Mouse (Mus musculus): ENCODE data around the gene 1520401A03Rik. TPM values are rescaled to one million over a fixed set of nuclear protein-coding genes. Genes with fewer than 3 reads are reported as not detected.

Gene 1520401A03Rik
- polyA plus RNA-seq, 1 experiment, result not detected

DNA sequence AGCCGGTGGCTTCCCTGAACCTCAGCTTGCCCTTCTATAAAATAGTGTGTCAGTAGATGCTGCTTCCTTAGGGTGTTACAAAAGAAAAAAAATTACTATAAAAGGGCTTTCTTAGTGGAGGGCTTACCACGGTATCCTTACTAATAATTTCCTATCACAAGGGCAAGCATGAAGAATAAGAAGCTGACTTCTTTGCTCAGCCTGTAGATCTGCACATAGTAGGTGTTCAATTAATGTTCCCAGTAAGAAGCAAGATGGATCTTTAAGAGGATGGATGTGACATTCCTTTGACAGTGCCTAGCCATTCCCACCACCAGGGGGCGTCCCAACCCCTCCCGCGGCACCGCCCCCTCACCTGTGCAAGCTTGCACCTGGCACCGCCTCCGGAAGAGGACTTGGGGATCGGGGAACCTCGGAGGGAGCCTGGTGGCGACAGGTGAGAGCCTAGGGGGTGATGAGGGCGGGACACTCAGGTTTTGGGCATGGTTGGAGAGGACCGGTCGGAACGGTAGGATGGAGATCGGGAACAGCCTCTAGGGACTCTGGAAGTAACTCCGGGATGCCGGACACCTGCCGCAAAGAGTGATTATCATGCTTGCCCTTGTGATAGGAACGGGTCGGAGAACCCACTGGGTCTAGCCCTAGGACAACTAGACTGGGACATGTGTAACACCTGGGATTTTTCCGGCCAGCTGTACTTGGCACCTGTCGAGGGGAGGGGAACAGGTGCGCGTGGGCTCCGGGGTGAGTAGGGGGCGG lies 62.3 kb downstream of the 1520401A03Rik start, which contains the start of gene Bicdl2:
TSS of gene Bicdl2 (plus strand) at position 390 of the 759 bp plus-strand sequence.
- TF ChIP-seq POLR2A (IDR thresholded peaks at IDR 0.05; ENCODE audit: borderline replicate concordance, low read depth, low read length), result no peak
- TF ChIP-seq CTCF (IDR thresholded peaks at IDR 0.05; ENCODE audit: low read depth, low read length), result peak; percentile 91
- Histone ChIP-seq H3K27ac (ENCODE audit: insufficient read depth, low read depth, low read length) (no peak within 1 kb of the TSS), H3K4me3 (ENCODE audit: insufficient read depth, low read length) (0 out of 2 replicates have a peak within 1 kb of the TSS, but pooled peaks have one; percentile 6), H3K4me1 (ENCODE audit: control insufficient read depth, insufficient read depth, low read length) (0 out of 2 replicates have a peak, but pooled peaks cover 3% of the 10 kb centered on the region)

GRCm38 (mm10) chr17:23658450-23658849 lies 64.1 kb downstream of the 1520401A03Rik start:
- Histone ChIP-seq H3K4me1 (ENCODE audit: control insufficient read depth, insufficient read depth, low read length) (peaks cover 12% of the 10 kb centered on the region), H3K4me3 (ENCODE audit: insufficient read depth, low read length) (no peak overlapping the region), H3K27ac (ENCODE audit: insufficient read depth, low read depth, low read length) (no peak overlapping the region)
- TF ChIP-seq CTCF (IDR thresholded peaks at IDR 0.05; ENCODE audit: low read depth, low read length), result no peak
- TF ChIP-seq POLR2A (IDR thresholded peaks at IDR 0.05; ENCODE audit: borderline replicate concordance, low read depth, low read length), result no peak

Other genes with a start within 250 kb of the 1520401A03Rik start
- gene Vmn2r117, start 243.1 kb downstream of the 1520401A03Rik start, polyA plus RNA-seq (2012; ENCODE audit: insufficient read depth, insufficient read length, missing spikeins), result not detected in 2 replicates
- gene Zfp213, start 158.5 kb downstream of the 1520401A03Rik start, polyA plus RNA-seq (2012; ENCODE audit: insufficient read depth, insufficient read length, missing spikeins), result 2.6 and 4.1 TPM in 2 replicates
- 1.2 and 1.3 TPM in 2 replicates for gene Zfp13, start 123.3 kb downstream of the 1520401A03Rik start, polyA plus RNA-seq (2012; ENCODE audit: insufficient read depth, insufficient read length, missing spikeins)
- not detected in 2 replicates for gene Zscan10, start 121.9 kb downstream of the 1520401A03Rik start, polyA plus RNA-seq (2012; ENCODE audit: insufficient read depth, insufficient read length, missing spikeins)
- gene Mmp25, start 77.5 kb downstream of the 1520401A03Rik start, polyA plus RNA-seq (2012; ENCODE audit: insufficient read depth, insufficient read length, missing spikeins), result 0.38 and 0.41 TPM in 2 replicates
- not detected in 2 replicates for gene Bicdl2, start 62.3 kb downstream of the 1520401A03Rik start, polyA plus RNA-seq (2012; ENCODE audit: insufficient read depth, insufficient read length, missing spikeins)
- 101 and 118 TPM in 2 replicates for gene Hcfc1r1, start 49.2 kb downstream of the 1520401A03Rik start, polyA plus RNA-seq (2012; ENCODE audit: insufficient read depth, insufficient read length, missing spikeins)
- gene Thoc6, start 48.9 kb downstream of the 1520401A03Rik start, polyA plus RNA-seq (2012; ENCODE audit: insufficient read depth, insufficient read length, missing spikeins), result 20.9 and 23.4 TPM in 2 replicates
- gene Tnfrsf12a, start 45.3 kb downstream of the 1520401A03Rik start, polyA plus RNA-seq (2012; ENCODE audit: insufficient read depth, insufficient read length, missing spikeins), result 4.9 and 5.6 TPM in 2 replicates
- gene Cldn6, start 43.5 kb downstream of the 1520401A03Rik start, polyA plus RNA-seq (2012; ENCODE audit: insufficient read depth, insufficient read length, missing spikeins), result not detected in 2 replicates
- not detected in 2 replicates for gene Cldn9, start 38.8 kb downstream of the 1520401A03Rik start, polyA plus RNA-seq (2012; ENCODE audit: insufficient read depth, insufficient read length, missing spikeins)
- gene Pkmyt1, start 3.6 kb upstream of the 1520401A03Rik start, polyA plus RNA-seq (2012; ENCODE audit: insufficient read depth, insufficient read length, missing spikeins), result 17.3 and 20.1 TPM in 2 replicates
- 13.9 TPM in 2 replicates for gene Paqr4, start 18.1 kb upstream of the 1520401A03Rik start, polyA plus RNA-seq (2012; ENCODE audit: insufficient read depth, insufficient read length, missing spikeins)
- gene Kremen2, start 23.1 kb upstream of the 1520401A03Rik start, polyA plus RNA-seq (2012; ENCODE audit: insufficient read depth, insufficient read length, missing spikeins), result not detected in 2 replicates
- gene Flywch1, start 48.8 kb upstream of the 1520401A03Rik start, polyA plus RNA-seq (2012; ENCODE audit: insufficient read depth, insufficient read length, missing spikeins), result 20.4 and 21.3 TPM in 2 replicates
- 1.6 and 1.8 TPM in 2 replicates for gene Flywch2, start 63.3 kb upstream of the 1520401A03Rik start, polyA plus RNA-seq (2012; ENCODE audit: insufficient read depth, insufficient read length, missing spikeins)
- gene Srrm2, start 67.7 kb upstream of the 1520401A03Rik start, polyA plus RNA-seq (2012; ENCODE audit: insufficient read depth, insufficient read length, missing spikeins), result 502 and 543 TPM in 2 replicates
- gene Elob, start 106.4 kb upstream of the 1520401A03Rik start, polyA plus RNA-seq (2012; ENCODE audit: insufficient read depth, insufficient read length, missing spikeins), result 240 and 243 TPM in 2 replicates
- not detected in 2 replicates for gene Prss33, start 113.3 kb upstream of the 1520401A03Rik start, polyA plus RNA-seq (2012; ENCODE audit: insufficient read depth, insufficient read length, missing spikeins)
- gene Prss32, start 121.1 kb upstream of the 1520401A03Rik start, polyA plus RNA-seq (2012; ENCODE audit: insufficient read depth, insufficient read length, missing spikeins), result not detected in 2 replicates
- not detected in 2 replicates for gene Prss41, start 121.4 kb upstream of the 1520401A03Rik start, polyA plus RNA-seq (2012; ENCODE audit: insufficient read depth, insufficient read length, missing spikeins)
- not detected in 2 replicates for gene Prss21, start 145.3 kb upstream of the 1520401A03Rik start, polyA plus RNA-seq (2012; ENCODE audit: insufficient read depth, insufficient read length, missing spikeins)
- not detected in 2 replicates for gene Dcpp1, start 158.1 kb upstream of the 1520401A03Rik start, polyA plus RNA-seq (2012; ENCODE audit: insufficient read depth, insufficient read length, missing spikeins)
- not detected in 2 replicates for gene Dcpp2, start 158.1 kb upstream of the 1520401A03Rik start, polyA plus RNA-seq (2012; ENCODE audit: insufficient read depth, insufficient read length, missing spikeins)
- not detected in 2 replicates for gene Dcpp3, start 194.7 kb upstream of the 1520401A03Rik start, polyA plus RNA-seq (2012; ENCODE audit: insufficient read depth, insufficient read length, missing spikeins)
- gene Sbp, start 218.9 kb upstream of the 1520401A03Rik start, polyA plus RNA-seq (2012; ENCODE audit: insufficient read depth, insufficient read length, missing spikeins), result not detected in 2 replicates
- gene Sbpl, start 232.5 kb upstream of the 1520401A03Rik start, polyA plus RNA-seq (2012; ENCODE audit: insufficient read depth, insufficient read length, missing spikeins), result not detected in 2 replicates